Mouse (Mus musculus): Measurements from ENCODE around the gene Pygo2.

The Pygo2 gene

GRCm38 (mm10) chr3:89430171-89431159 is at the start of gene Pygo2:
TSS of gene Pygo2 (plus strand) at chr3:89430214.
- DNase-seq (ENCODE audit: low spot score), result peak; percentile 93

- no peak for DNase-seq (ENCODE audit: low spot score)
These were observed 49.7 kb upstream of the Pygo2 start for GRCm38 (mm10) chr3:89380291-89380690.

- no peak for DNase-seq (ENCODE audit: low spot score)
These were observed 49.3 kb upstream of the Pygo2 start for GRCm38 (mm10) chr3:89380711-89381110.

GRCm38 (mm10) chr3:89381233-89381632 is 48.8 kb upstream of the Pygo2 start:
- DNase-seq (ENCODE audit: low spot score), result no peak

GRCm38 (mm10) chr3:89382033-89382882 is 47.8 kb upstream of the Pygo2 start:
- no peak for DNase-seq (ENCODE audit: low spot score)

- DNase-seq (ENCODE audit: low spot score), result no peak
These were observed 47.1 kb upstream of the Pygo2 start for GRCm38 (mm10) chr3:89382950-89383349.

- DNase-seq (ENCODE audit: low spot score), result no peak
These were observed 46.3 kb upstream of the Pygo2 start for GRCm38 (mm10) chr3:89383651-89384255.

- DNase-seq (ENCODE audit: low spot score), result no peak
These were observed 45.5 kb upstream of the Pygo2 start for GRCm38 (mm10) chr3:89384331-89385076.

GRCm38 (mm10) chr3:89385451-89385850 is 44.6 kb upstream of the Pygo2 start:
- DNase-seq (ENCODE audit: low spot score), result no peak

- no peak for DNase-seq (ENCODE audit: low spot score)
These were observed 43.3 kb upstream of the Pygo2 start for GRCm38 (mm10) chr3:89386438-89387420.

- no peak for DNase-seq (ENCODE audit: low spot score)
These were observed 42.4 kb upstream of the Pygo2 start for GRCm38 (mm10) chr3:89387632-89388031.

- DNase-seq (ENCODE audit: low spot score), result no peak
These were observed 41.7 kb upstream of the Pygo2 start for GRCm38 (mm10) chr3:89388134-89388881.

- peak; percentile 53 for DNase-seq (ENCODE audit: low spot score)
These were observed 40.9 kb upstream of the Pygo2 start for GRCm38 (mm10) chr3:89388901-89389740.

- no peak for DNase-seq (ENCODE audit: low spot score)
These were observed 39.9 kb upstream of the Pygo2 start for GRCm38 (mm10) chr3:89390111-89390515.

GRCm38 (mm10) chr3:89390699-89391662 is 39.0 kb upstream of the Pygo2 start:
- DNase-seq (ENCODE audit: low spot score), result peak; percentile 13

GRCm38 (mm10) chr3:89391663-89392511 is 38.1 kb upstream of the Pygo2 start:
- peak; percentile 66 for DNase-seq (ENCODE audit: low spot score)
